Mouse (Mus musculus) testis, adult 2 months (tissue): ENCODE results near the gene Plbd2.
A peak's percentile ranks its signal among the peaks of the same experiment; 100 is the strongest.

ENCODE experiments used
- CTCF ChIP-seq: fragments of 200-500 bp; IDR thresholded peaks from 2 replicates; pipeline ENCODE4 v1.5.1; 2012; ENCODE audit warnings: low read depth, mild to moderate bottlenecking, inconsistent platforms, low read length, moderate library complexity; ENCODE audit not compliant: control insufficient read depth, insufficient read depth, insufficient replicate concordance
- POLR2A ChIP-seq: fragments of 200-500 bp; IDR thresholded peaks from 2 replicates; pipeline ENCODE4 v1.6.1; 2012; ENCODE audit warnings: low read depth, mild to moderate bottlenecking, inconsistent platforms, low read length, moderate library complexity; ENCODE audit not compliant: control insufficient read depth

DNA sequence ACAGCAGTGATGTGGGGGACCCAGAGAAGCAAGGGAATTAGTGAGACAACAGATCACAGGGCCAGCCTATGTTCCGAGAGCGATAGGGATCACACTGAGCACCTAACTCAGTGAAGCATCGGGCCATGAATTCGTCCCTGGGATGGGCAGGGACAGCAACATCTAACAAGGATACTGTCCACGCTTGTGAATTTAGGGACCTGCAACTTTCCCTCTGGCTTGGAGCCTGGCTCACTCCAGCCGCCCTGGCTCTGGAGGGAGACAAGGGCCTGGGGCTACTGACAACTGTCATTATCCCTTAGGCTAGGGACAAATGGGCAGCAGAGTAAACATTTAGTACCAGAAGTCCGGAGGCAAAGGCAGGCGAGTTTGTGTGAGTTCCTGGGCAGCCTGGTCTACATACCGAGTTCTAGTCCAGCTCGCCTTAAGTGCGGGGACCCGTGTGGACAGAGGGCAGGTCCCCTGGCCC, 716 bp downstream of the Plbd2 start:
- TF ChIP-seq POLR2A (0 out of 2 replicates have a peak, but pooled peaks have one; percentile 4), CTCF (no peak)
